Mouse (Mus musculus) brain, embryonic 14.5 days (tissue): ENCODE measurements around the gene Parvb.

ENCODE experiments used
- CTCF ChIP-seq: fragments of 200-500 bp; IDR thresholded peaks from 2 replicates; pipeline ENCODE4 v1.5.1; 2012; ENCODE audit warnings: inconsistent platforms, mild to moderate bottlenecking, moderate library complexity, borderline replicate concordance; ENCODE audit not compliant: insufficient read depth, insufficient read length; ENCODE audit errors: extremely low read depth
- POLR2A ChIP-seq: fragments of 200-500 bp; IDR thresholded peaks from 2 replicates; pipeline ENCODE4 v1.6.1; 2012; ENCODE audit warnings: mild to moderate bottlenecking, inconsistent platforms, borderline replicate concordance; ENCODE audit not compliant: poor library complexity, insufficient read depth, insufficient read length, severe bottlenecking; ENCODE audit errors: extremely low read depth

- TF ChIP-seq CTCF (no peak), POLR2A (no peak)
Observed at GRCm38 (mm10) chr15:84312878-84313565, 81.2 kb downstream of the Parvb start.
